Mouse (Mus musculus): ENCODE results near the gene Exph5. TPM values are rescaled to one million over a fixed set of nuclear protein-coding genes. Genes with fewer than 3 reads are reported as not detected.

Exph5 gene
- total RNA-seq (2021) = 1 to 10 TPM; 3.1 to 3.3 TPM
- long read RNA-seq, experiment 1 = 0 reads
- long read RNA-seq, experiment 2, partial matches to known transcripts = 0 of 1 reads
- long read RNA-seq, experiment 2, other reads (novel, unspliced or antisense) = 1 of 1 reads

- DNase-seq (ENCODE audit: low spot score in 2 of 2) = no peak
Measured at GRCm38 (mm10) chr9:53301269-53301720, at the start of gene Exph5. Gene Exph5 (plus strand): TSS chr9:53301670.

- peak; percentile 66 to 74 for DNase-seq (ENCODE audit: low spot score in 2 of 2)
Measured at GRCm38 (mm10) chr9:53254368-53254767, 47.1 kb upstream of the Exph5 start.

DNA sequence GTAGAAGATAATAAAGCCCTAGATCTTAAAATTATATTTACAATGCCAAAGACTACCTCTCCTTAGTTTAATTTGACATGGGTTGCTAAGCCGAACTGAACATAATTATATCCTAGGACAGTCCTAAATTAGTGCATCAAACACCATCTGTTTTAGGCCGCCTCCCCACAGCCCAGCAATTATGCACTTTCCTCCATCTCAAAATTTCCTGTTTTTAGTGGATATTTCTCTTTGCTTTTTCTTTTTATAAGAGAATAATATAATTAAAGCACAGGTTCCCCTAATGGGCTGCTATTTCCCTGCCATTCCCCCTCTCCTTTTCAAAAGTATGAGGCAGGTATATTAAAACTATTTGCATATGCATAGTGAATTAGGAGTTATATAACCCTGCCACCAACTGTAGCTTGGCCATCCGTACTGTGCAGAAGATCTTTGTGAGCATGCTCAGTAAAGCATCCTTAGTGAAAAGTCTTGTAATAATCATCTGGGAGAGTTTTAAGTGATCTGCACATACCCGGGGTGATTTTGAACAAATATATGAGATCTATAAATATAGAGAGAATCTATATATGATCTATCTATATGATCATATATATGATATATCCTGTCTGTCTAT is 44.7 kb upstream of the Exph5 start:
- DNase-seq (ENCODE audit: low spot score in 2 of 2) = no peak

DNA sequence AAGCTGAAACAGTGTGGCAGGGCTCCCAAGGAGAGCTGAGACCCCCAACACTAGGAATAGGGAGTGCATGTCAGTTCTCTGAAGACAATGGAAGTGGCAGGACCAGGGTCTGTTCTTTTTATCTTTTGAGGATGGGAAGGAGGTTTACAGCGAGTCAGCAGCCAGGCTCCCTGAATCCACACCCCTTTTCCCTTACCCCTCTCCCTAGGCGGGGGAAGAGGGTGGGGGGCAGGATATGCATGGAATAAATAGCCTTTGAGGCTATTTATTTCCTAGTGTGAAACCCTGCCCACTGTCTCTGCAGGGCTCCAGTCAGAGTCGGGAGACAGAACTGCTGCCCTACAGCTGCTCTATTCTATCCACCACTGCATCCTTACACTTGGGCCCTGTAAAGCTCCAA is 43.7 kb upstream of the Exph5 start:
- DNase-seq (ENCODE audit: low spot score in 2 of 2) = no peak

DNA sequence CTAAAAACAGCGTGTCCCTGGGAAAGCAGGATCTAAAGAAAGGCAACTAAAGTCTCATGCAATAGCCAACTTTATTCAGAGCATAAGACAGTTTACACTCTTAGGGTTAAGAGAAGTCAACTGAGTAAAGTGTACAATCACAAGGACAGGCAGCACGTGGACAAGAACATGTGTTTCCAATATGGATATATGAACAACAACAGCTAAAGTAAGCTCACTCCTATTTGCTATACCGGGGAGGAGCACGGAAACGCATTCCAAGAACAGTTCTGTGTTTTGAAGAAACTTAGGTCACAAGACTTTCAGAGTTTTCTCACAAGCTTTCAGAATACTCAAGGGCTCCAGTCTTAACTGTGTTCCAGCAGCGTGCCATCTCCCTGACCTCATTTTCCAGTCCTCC is 43.3 kb upstream of the Exph5 start:
- no peak for DNase-seq (ENCODE audit: low spot score in 2 of 2)

DNA sequence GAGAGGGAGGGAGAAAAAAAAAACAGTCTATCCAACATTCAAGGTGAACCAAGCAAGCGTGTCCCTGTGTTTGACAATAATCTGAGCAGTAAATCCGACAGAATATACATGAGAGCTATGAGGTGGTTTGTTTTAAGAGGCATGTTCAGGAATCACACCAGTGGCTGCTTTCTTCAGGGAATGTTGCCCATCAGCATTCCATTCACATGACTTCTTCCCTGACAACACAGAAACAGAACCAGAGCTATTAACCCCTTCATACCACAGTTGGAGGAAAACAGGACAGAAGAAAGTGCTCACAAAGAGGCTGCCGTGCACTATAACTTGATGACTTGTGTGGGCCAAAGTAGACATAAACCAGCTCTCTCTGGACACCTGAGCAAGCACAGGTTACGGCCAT is 37.1 kb upstream of the Exph5 start:
- no peak for DNase-seq (ENCODE audit: low spot score in 2 of 2)

DNA sequence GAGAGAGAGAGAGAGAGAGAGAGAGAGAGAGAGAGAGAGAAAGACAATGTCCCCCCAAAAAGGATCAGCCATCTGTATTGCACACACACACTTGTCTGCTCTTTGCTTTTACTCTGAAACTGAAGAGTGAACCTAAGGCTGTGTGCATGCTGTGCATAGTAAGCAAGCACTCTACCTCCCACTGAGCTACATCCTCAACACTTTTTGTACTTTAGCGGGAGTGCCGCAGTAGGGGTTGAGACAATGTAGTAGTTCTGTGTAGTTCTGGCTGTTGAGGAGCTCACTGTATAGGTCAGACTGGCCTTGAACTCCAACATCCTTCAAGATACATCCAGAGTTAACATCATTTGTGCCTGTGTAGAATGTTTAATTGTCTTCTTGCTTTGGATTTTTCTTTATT is 35.9 kb upstream of the Exph5 start:
- DNase-seq (ENCODE audit: low spot score in 2 of 2) = no peak

- no peak for DNase-seq (ENCODE audit: low spot score in 2 of 2)
Measured at GRCm38 (mm10) chr9:53268036-53268435, 33.4 kb upstream of the Exph5 start.

- no peak for DNase-seq (ENCODE audit: low spot score in 2 of 2)
Measured at GRCm38 (mm10) chr9:53268731-53269465, 32.6 kb upstream of the Exph5 start.

DNA sequence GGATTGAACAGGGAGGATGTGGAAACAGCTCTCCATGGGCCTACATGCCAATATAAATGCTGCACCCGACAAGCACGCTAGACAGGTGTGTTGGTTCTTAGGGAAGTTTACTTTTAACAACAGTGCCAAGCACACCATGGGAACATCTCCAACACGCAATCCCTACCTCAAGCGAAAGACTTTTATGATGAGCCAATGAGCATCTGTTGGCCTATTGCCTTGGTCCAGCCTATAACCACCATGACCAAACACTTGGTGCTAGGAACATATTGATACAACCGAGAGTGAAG is 32.1 kb upstream of the Exph5 start:
- no peak for DNase-seq (ENCODE audit: low spot score in 2 of 2)

DNA sequence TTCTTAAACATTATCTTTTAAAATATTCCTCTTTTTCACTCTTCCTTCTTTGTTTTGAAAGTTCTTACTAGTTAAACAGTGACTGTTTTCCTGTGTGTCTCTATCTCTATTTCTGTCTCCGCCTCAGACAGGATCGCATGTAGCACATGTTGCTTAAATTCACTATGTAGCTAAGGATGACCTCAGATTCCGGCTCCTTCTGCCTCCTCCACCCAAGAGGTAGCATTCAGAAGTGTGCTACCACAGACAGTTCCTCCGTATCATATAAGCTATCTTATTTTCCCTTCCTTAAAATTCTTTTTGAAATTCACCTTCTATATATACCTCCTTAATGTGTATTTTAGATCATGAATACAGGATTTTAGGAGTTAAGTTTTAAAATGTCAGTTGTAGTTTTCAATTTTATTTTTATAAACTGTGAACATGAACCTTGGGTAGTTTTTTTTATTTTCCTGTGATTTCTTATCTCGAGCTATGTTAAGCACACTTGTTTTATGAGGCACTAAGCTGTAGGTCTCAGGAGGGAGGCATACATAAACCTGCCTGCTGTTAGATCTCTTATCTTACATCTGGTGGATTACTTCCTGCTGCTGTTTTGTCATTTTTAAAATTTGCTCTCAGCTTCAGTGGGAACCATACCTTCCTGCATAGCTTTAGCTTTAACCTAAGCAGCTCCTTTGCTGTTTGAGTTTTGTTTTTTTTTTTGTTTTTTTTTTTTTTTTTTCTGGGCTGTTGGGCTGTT is 30.0 kb upstream of the Exph5 start:
- no peak for DNase-seq (ENCODE audit: low spot score in 2 of 2)

DNA sequence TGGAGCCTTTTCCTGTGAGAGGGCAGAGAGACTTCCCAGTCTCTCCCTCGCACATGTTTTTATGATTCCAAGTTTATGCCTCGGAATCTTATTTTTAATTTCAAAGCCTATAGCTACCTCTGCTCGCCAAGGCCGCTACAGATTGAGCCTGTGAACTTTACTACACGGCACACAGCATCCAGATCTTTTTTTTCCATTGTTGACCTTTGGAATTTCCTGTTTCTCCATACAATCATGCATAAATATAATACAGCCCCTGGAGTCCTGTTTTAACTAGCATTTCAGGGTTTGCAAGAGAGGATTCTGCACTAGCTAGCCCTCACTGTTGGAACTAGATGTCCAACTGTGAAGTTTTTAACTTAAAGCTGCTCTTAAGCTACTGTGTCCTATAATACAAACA is 29.3 kb upstream of the Exph5 start:
- DNase-seq (ENCODE audit: low spot score in 2 of 2) = no peak

GRCm38 (mm10) chr9:53272714-53273113 is 28.8 kb upstream of the Exph5 start:
- DNase-seq (ENCODE audit: low spot score in 2 of 2) = no peak

DNA sequence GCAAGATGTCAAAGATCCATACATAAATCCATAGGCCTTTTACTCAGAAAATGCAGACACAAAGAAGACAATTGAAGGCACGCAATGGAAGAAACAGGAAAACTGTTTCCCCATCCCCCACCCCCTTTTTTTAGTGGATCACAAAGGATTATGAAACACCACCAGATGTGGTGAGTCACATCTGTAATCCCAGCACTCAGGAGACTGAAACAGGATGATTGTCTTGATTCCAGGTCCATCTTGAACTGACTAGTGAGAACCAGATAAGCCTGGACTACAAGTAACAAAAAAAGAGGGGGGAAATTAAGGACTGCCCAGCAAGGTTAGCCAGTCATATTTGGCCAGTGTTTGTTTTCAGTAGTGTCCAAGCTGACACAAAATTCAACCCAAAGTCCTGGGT is 25.1 kb upstream of the Exph5 start:
- DNase-seq (ENCODE audit: low spot score in 2 of 2) = no peak

- DNase-seq (ENCODE audit: low spot score in 2 of 2) = no peak
Measured at GRCm38 (mm10) chr9:53278997-53279396, 22.5 kb upstream of the Exph5 start.

- DNase-seq (ENCODE audit: low spot score in 2 of 2) = no peak
Measured at GRCm38 (mm10) chr9:53286793-53287192, 14.7 kb upstream of the Exph5 start.

DNA sequence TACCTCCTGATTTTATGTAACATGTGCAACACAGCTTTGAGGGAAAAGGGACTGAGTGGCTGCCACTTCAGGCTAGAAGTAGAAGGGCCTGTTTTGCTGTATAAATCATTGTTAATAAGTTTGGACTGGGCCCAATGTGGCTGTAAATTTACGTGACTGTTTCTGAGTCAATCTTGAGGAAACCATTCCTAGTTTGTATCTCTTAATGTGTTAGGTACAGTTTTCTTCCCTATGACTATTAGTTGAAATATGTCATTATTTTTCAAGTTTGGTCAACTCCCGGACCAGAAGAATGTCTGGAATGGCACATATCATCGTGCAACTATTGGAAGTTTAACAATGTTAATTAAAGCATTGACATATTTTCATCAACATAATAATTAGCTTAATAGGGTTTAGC is 11.5 kb upstream of the Exph5 start:
- no peak for DNase-seq (ENCODE audit: low spot score in 2 of 2)

DNA sequence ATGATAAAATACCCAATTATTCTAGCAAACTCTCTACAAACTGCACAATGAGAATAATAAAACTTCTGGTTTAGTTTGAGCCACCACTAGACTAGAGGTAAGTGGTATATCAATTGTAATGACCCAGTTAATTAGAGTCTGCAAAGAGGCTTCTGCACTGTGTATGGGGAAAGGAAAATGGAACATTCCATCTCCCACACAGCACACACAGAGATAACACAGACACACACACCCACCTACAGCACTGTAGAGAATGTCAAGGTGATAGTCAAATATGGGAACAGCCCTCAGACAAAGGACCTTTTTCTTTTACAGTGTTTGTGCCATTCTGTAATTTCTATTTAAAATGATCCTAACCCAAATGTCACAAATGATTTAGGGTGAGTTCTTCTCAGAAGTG is 8.6 kb upstream of the Exph5 start:
- no peak for DNase-seq (ENCODE audit: low spot score in 2 of 2)

DNA sequence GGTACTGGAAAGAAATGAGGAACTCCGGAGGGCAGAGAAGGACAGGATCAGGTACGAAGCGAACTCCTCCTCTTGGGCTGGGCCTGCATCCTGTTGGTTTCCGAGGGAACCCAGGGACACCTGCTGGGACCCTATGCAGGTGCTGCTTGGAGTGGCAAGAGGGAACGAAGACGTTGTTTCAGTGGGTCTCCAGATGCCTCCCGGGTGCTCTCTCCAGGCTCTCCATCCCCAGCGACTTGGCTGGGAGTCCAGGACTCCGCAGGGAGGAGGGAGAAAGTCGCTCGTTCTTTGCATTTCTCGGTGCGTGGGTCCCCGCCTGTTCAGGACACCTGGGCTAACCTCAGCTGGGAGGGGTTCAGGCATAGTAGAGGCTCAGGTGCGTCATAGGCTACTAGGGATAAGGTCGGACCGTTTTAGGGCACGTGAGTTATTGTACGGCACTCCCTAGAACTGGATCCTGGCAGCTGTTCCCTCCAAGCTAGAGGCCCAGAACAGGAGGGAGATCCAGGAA is 386 bp downstream of the Exph5 start:
- DNase-seq (ENCODE audit: low spot score in 2 of 2) = no peak

GRCm38 (mm10) chr9:53302415-53302814 is 945 bp downstream of the Exph5 start:
- DNase-seq (ENCODE audit: low spot score in 2 of 2) = no peak

GRCm38 (mm10) chr9:53307904-53308303 is 6.4 kb downstream of the Exph5 start:
- DNase-seq (ENCODE audit: low spot score in 2 of 2) = no peak

- no peak for DNase-seq (ENCODE audit: low spot score in 2 of 2)
Measured at GRCm38 (mm10) chr9:53312981-53313380, 11.5 kb downstream of the Exph5 start.

Data from layer of hippocampus, postnatal 14 days (tissue).